Mouse (Mus musculus): ENCODE data around the gene Mdm1.

The Mdm1 gene

DNA sequence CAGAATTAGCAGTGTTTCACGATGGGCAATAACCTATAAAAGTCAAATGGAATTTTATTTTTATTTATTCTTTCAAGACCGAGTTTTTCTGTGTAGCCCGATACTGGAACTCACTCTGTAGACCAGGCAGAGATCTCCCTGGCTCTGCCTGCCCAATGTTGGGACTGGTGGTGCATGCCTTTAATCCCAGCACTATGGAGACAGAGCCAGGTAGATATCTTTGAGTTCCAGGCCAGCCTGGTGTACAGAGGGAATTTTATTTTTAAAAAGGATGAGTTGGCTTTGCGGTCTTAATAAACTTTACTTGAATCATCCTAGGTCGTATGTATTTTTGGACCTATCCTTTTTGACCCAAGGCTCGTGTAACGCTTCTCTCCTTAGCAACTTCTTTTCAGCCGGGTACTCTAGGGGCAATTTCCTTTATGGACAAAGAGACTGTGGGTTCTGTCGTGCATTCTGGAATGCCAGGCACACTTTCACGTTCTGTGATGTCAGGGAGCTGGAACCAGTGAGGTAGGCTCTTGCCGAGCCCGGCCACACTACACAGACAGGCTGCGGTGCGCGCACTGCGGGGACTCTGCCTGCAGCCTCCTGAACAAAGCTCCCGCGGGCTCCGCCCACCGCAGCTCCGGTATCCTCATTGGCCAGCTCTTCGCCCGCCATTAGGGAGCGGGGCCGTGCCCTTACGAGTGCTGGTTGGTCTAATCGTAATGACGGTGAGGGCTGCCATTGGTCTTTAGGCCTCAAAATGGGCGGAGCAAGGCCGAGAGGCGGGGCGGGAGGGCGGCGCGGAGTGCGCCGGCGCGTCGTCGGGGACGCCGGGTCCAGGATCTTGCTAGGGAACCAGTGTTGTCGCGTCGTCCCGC lies at the start of gene Mdm1:
Gene Mdm1 (plus strand): TSS at position 794 of the 866 bp plus-strand sequence.
- DNase-seq (ENCODE audit: low spot score in 2 of 2), result peak; percentile 98

DNA sequence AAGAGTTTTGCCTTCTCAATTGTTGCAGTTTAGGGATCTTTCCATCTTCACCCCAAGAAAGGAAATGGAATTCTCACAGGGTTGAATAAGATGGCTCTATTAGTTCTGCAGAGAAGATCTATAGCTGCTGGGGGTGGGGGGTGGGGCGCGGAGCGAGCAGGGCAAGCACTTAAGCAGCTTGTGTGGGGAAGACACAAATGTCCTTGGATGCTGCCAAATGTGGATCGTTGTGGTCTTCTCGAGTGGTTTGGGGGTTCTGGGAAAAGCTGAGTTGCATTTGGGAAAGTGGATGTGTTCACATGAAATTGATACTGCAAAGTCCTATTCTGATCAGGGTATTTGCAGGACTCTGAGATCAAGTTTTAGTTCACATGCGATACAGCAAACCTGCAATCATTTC lies 48.9 kb upstream of the Mdm1 start:
- DNase-seq (ENCODE audit: low spot score in 2 of 2), result no peak

DNA sequence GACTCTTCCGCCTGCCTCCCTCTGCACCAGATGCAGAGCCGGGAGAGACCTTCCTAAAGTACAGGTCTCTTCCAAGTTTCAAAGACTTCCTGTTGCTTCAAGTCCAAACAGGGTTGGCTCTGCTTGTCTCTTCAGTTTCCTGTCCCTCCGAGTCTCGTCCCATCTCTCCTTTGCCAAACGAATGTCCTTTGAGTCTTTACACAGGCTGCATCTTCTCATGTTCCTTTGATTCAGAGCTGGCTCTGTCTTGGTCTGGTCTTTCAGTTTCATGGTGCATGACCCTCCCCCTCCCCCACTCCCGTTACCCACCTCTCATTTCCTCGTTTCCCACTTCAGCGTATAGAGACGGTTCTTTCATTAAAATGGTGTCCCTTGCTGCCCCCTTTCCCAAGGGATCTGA lies 47.9 kb upstream of the Mdm1 start:
- no peak for DNase-seq (ENCODE audit: low spot score in 2 of 2)

DNA sequence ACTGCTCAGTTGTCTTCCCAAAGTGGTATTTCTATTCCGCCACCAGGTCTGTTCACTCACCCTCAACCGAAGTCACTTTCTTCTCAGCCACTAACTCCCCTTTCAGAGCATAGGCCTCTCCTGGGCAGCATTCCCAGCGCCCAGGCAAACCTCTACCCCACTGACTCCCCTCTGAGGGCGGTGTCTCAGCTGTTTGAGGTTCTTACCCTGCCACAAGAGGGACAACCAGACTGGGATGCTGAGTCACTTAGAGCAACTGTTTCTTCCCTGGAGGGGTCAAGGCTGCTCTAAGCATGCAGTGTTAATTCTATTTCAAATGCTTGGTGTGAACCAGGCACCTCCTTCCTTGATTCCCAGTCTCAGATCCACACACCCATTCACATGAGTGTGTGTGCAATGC lies 46.8 kb upstream of the Mdm1 start:
- no peak for DNase-seq (ENCODE audit: low spot score in 2 of 2)

DNA sequence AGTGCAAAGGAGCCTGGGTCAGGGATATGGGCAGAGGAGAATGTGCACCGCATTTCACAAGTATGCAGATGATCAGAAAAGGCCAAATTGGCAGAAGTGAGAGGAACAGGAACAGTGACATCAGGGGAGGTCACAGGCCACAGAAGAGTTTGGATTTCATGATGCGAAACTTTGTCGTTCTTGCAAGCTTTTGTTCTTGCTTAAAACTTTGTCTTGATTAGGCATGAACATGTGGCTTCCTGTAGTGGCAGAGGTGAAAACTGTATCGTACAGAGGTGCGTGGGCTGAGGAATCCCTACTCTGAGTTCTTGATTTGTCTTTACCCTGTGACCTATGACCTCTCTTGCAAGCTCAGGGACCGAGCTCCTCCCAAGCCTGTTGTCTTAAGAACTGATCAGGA lies 45.4 kb upstream of the Mdm1 start:
- DNase-seq (ENCODE audit: low spot score in 2 of 2), result no peak

DNA sequence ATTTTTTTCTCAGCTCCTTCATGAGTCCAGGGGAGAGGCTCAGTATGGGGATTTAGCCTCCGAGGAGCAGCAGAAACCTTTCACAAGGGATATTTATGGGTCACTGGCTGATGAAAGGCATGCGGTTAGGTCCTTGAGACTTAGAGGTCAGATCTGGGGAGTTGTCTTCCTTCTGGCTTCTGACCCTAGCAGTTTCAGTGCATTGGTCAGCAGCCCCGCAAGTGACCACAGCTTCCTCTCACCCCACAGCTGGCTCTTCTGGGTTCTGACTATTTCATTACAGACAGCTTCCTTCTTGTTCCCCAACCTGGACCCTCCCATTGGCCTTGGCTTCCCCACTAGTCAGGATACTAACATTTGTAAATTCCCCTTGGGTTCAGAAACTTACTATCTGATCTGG lies 43.7 kb upstream of the Mdm1 start:
- no peak for DNase-seq (ENCODE audit: low spot score in 2 of 2)

- DNase-seq (ENCODE audit: low spot score in 2 of 2), result no peak
Measured at GRCm38 (mm10) chr10:118100570-118100969, 41.0 kb upstream of the Mdm1 start.

DNA sequence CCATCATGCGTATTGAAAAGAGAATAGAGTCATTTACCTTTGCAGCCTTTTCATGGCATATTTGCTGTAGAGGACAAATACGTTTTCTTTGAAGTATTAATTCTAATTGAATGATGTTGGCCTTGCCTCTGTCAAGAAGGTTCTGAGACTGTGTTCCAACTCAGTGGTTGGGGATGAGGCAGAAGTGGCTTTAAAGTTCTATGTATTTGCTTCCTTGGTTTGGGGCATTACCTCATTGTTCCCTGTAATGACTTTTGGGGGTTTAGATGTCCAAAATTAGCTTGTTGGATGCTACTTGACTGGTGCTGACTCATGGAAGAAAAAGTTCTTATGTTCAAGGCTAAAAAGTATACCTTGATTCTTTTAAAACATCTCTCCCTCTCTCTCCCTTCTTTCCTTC lies 40.6 kb upstream of the Mdm1 start:
- no peak for DNase-seq (ENCODE audit: low spot score in 2 of 2)

- DNase-seq (ENCODE audit: low spot score in 2 of 2), result peak; percentile 73 to 76
Measured at GRCm38 (mm10) chr10:118103020-118103666, 38.5 kb upstream of the Mdm1 start.

DNA sequence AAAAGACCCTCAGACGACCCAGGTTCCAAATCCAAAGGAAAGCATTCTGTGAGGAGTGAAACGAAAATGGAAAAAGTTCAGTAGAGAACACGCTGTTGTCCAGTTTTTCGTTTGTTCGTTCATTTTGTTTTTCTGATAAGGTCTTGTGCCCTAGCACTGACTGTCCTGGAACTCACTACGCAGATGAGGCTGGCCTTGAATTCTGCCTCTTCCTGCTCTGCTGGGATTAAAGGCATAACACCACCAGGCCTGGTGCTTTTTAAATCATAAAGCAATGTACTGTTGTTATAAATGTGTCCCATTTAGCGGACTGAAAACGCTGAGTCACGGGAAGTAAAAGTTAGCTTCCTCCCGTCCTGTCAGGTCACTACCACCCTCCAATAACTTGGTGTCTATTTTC lies 37.7 kb upstream of the Mdm1 start:
- DNase-seq (ENCODE audit: low spot score in 2 of 2), result no peak

- no peak for DNase-seq (ENCODE audit: low spot score in 2 of 2)
Measured at GRCm38 (mm10) chr10:118107031-118107430, 34.6 kb upstream of the Mdm1 start.

DNA sequence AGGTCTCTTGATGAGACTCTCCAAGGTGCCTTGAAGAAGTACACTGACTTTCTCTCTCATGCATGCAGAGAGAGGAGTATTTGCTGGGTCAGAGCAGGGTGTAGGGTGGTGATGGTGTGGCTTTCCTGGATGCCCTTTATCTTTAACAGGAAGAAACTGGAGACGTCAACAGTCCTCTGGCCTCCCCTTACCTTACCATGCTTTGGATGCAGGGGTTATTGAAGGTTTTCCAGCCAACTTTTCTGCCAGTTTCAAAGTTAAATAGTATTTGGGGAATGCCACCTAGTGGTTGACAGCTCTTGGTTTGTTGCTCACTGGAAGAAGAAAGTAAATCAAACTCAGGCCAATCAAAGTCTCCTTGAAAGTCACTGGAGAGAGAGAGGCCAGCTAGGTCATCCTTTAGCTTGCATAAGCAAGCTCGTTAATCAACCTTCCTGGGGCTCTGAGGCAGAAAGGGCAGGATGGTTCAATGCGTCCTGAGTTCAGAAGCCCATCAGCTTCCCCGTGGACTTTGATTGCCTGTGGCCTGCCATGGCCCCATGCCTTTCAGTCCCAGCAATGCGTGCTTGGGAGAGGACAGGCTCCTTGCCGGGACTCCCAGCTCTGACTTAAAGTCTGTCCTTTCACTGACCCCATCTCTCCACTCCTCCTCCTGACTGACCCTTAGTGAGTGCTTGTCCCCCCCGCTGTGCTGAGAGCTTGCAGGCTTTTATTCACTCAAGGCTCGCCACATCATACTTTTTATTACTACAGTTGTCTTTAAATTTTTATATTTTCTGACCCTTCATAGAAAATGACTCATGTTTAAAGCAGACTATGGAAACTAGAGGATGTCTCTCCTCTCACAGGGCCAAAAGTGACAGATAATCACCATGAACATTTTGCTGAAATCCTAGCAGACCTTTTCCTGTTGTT lies 31.3 kb upstream of the Mdm1 start:
- DNase-seq (ENCODE audit: low spot score in 2 of 2), result no peak

GRCm38 (mm10) chr10:118110921-118111301 lies 30.7 kb upstream of the Mdm1 start:
- no peak for DNase-seq (ENCODE audit: low spot score in 2 of 2)

- no peak for DNase-seq (ENCODE audit: low spot score in 2 of 2)
Measured at GRCm38 (mm10) chr10:118111621-118112020, 30.0 kb upstream of the Mdm1 start.

DNA sequence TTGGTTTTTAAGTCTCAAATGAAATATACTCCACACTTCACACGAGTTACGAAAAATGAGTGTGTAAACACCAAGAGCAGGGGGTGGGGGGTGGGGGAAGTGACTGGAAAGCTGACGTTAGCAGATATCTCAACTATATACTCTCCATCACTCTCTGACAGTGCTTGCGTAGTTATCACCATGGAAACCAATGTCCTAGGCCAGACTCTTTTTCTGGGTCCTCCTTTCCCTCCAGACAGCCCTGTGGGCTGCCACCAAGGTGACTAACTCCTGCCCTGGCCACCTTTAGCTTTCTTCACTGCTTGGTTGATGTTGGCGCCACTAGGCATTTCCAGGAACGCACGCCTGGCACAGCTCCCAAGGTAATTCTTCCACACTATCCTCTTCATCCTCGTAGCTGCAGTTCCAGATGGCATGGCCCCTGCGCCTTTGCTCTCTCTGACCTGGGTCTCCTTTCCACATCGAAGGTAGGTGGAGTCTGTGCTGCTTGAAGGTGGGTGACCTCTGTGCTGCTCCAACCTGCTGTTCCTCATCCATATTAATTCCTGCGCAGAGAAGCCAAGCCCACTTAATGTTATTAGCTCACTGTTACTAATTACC lies 29.2 kb upstream of the Mdm1 start:
- DNase-seq (ENCODE audit: low spot score in 2 of 2), result no peak

DNA sequence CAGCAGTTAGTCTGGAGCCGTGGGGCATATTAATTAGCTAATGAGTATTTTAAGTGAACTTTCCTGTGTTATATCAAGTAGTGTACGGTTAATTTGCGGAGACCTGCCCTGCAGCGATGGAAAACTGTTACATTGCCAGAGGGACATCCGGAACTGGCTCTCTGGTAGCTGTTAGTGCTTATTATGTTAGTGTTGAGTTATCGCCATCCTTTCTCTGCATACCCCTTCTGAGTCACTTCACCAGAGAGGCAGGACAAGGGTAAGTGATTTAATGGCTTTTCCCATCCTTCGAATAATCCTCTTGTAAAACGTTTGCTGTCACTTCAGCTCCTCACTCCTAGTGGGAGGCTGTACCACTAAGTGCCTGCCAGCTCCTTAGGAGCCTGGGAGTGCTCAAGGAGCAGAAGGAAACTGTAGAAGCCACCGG lies 28.3 kb upstream of the Mdm1 start:
- DNase-seq (ENCODE audit: low spot score in 2 of 2), result no peak

- DNase-seq (ENCODE audit: low spot score in 2 of 2), result no peak
Measured at GRCm38 (mm10) chr10:118114271-118114670, 27.3 kb upstream of the Mdm1 start.

GRCm38 (mm10) chr10:118116456-118116855 lies 25.2 kb upstream of the Mdm1 start:
- DNase-seq (ENCODE audit: low spot score in 2 of 2), result no peak

- no peak for DNase-seq (ENCODE audit: low spot score in 2 of 2)
Measured at GRCm38 (mm10) chr10:118121047-118121936, 20.3 kb upstream of the Mdm1 start.

DNA sequence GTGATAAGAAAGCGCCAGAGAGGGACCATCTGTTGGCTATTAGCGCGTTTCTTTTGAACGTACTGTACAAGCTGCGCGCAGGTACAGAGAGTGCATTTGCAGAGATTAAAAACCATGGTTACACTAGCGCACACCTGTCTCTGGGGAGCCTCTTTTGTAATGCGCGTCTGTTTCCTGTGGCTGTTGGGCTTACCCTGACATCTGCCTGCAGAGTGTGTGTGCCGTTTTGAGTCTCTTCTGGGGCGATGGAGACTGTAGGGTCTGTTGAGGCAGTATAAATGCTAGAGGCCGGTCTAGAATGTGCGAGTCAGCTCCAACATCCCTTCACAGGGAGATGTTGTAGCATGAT lies 19.7 kb upstream of the Mdm1 start:
- no peak for DNase-seq (ENCODE audit: low spot score in 2 of 2)
